Mouse (Mus musculus) CH12.LX (cell line): Measurements from ENCODE around the gene Dynll1.

Experiments
- CTCF ChIP-seq, 2 experiments: IDR thresholded peaks in 1 of 2; conservative IDR thresholded peaks in 1 of 2; 2 replicates each; pipeline ENCODE4 v1.5.1; 2011 to 2012; ENCODE audit warnings: low read depth in 2 of 2, low read length in 2 of 2, improper control_type of control experiment in 1 of 2, inconsistent platforms in 1 of 2, mild to moderate bottlenecking in 1 of 2, moderate library complexity in 1 of 2
- ELF1 ChIP-seq: IDR thresholded peaks from 2 replicates; pipeline ENCODE4 v1.6.1; 2014; ENCODE audit warnings: low read depth, mild to moderate bottlenecking, inconsistent platforms, low read length, improper control_type of control experiment
- EP300 ChIP-seq: IDR thresholded peaks from 2 replicates; pipeline ENCODE4 v1.6.1; 2011; ENCODE audit warnings: low read length, improper control_type of control experiment
- GABPA ChIP-seq: IDR thresholded peaks from 2 replicates; pipeline ENCODE4 v1.6.1; 2012; ENCODE audit warnings: low read depth, low read length, improper control_type of control experiment, inconsistent platforms; ENCODE audit not compliant: insufficient replicate concordance
- MAZ ChIP-seq: IDR thresholded peaks from 2 replicates; pipeline ENCODE4 v1.6.1; 2012; ENCODE audit warnings: low read depth, mild to moderate bottlenecking, inconsistent platforms, low read length, improper control_type of control experiment, moderate library complexity
- NRF1 ChIP-seq: IDR thresholded peaks from 2 replicates; pipeline ENCODE4 v1.6.1; 2014; ENCODE audit warnings: low read depth, mild to moderate bottlenecking, inconsistent platforms, low read length, improper control_type of control experiment, moderate library complexity
- POLR2A ChIP-seq: IDR thresholded peaks from 2 replicates; pipeline ENCODE4 v1.6.1; 2011; ENCODE audit warnings: low read depth, mild to moderate bottlenecking, improper control_type of control experiment, low read length
- POLR2AphosphoS2 ChIP-seq: IDR thresholded peaks from 2 replicates; pipeline ENCODE4 v1.6.1; 2011; ENCODE audit warnings: low read depth, low read length, improper control_type of control experiment
- SMC3 ChIP-seq: IDR thresholded peaks from 2 replicates; pipeline ENCODE4 v1.6.1; 2011; ENCODE audit warnings: low read depth, low read length, improper control_type of control experiment
- TBP ChIP-seq: conservative IDR thresholded peaks from 2 replicates; pipeline ENCODE4 v1.6.1; 2011; ENCODE audit warnings: low read depth, low read length, improper control_type of control experiment
- ZC3H11A ChIP-seq: IDR thresholded peaks from 2 replicates; pipeline ENCODE4 v1.6.1; 2012; ENCODE audit warnings: low read depth, mild to moderate bottlenecking, inconsistent platforms, low read length, improper control_type of control experiment
- ZNF384 ChIP-seq: IDR thresholded peaks from 2 replicates; pipeline ENCODE4 v1.6.1; 2012; ENCODE audit warnings: low read depth, low read length, improper control_type of control experiment, inconsistent platforms

DNA sequence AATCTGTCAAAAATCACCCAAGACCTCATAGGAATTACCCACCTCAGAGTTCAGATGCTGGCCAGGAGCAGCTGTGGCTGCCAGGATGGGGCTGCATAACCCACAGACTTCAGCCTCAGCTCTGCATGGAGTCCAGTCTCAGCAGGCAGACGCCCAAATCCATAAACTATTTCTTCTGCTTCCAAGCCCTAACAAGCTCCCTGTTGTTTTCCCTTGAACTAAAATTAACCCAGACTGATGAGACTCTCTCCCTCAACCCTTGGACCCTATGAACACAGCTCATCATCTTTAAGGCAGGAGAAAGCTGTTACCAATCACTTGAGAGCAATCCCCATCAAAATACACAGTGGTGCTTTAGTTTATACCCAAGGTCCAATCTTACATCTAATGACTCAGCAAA lies 45.3 kb downstream of the Dynll1 start:
- TF ChIP-seq CTCF (conservative IDR thresholded peaks at IDR 0.05 in 1 of 2, IDR thresholded peaks at IDR 0.05 in 1 of 2; ENCODE audit: low read depth in 2 of 2, low read length in 2 of 2) (no peak), GABPA (no peak), SMC3 (no peak), ZNF384 (no peak), POLR2A (no peak), EP300 (no peak), POLR2AphosphoS2 (no peak), MAZ (no peak), ELF1 (no peak), TBP (no peak), NRF1 (no peak), ZC3H11A (no peak)
